Mouse (Mus musculus) intestine, postnatal 0 days (tissue): ENCODE results near the gene Lrp8. TPM values are rescaled to one million over a fixed set of nuclear protein-coding genes. Genes with fewer than 3 reads are reported as not detected.
A peak's percentile ranks its signal among the peaks of the same experiment; 100 is the strongest.

Experiments
- ATAC-seq: fragments of 200-750 bp; cut with Nextera tagmentation; 2 replicates; pipeline ENCODE4 v1.8.0; 2017; ENCODE audit warnings: mild to moderate bottlenecking, moderate TSS enrichment, moderate library complexity
- H3K27ac ChIP-seq: fragments of 300-500 bp; sonication (generic); 2 replicates; pipeline ENCODE4 v1.5.1; 2014; ENCODE audit warnings: mild to moderate bottlenecking, low read depth, low read length, moderate library complexity
- H3K27me3 ChIP-seq: fragments of 300-500 bp; sonication (generic); replicated peaks from 2 replicates; pipeline ENCODE4 v1.6.1; 2014; ENCODE audit warnings: low read length, mixed read lengths; ENCODE audit not compliant: control insufficient read depth, insufficient read depth
- H3K36me3 ChIP-seq: fragments of 300-500 bp; sonication (generic); 2 replicates; pipeline ENCODE4 v1.6.1; 2014; ENCODE audit warnings: mild to moderate bottlenecking, moderate library complexity; ENCODE audit not compliant: control insufficient read depth, insufficient read depth
- H3K4me1 ChIP-seq: fragments of 300-500 bp; sonication (generic); replicated peaks from 2 replicates; pipeline ENCODE4 v1.6.1; 2014; ENCODE audit warnings: antibody characterized with exemption, low read length, mixed read lengths; ENCODE audit not compliant: control insufficient read depth, insufficient read depth
- H3K4me2 ChIP-seq: fragments of 300-500 bp; sonication (generic); replicated peaks from 2 replicates; pipeline ENCODE4 v1.6.1; 2014; ENCODE audit warnings: low read depth, mild to moderate bottlenecking, moderate library complexity
- H3K4me3 ChIP-seq: fragments of 300-500 bp; sonication (generic); 2 replicates; pipeline ENCODE4 v1.5.1; 2014; ENCODE audit warnings: low read depth, low read length
- H3K9ac ChIP-seq: fragments of 300-500 bp; sonication (generic); 2 replicates; pipeline ENCODE4 v1.6.1; 2014; ENCODE audit warnings: mild to moderate bottlenecking, low read depth, low read length
- H3K9me3 ChIP-seq: fragments of 300-500 bp; sonication (generic); 2 replicates; pipeline ENCODE4 v1.6.1; 2016; ENCODE audit warnings: mixed run types; ENCODE audit not compliant: control insufficient read depth
- CTCF ChIP-seq: sonication (generic); IDR thresholded peaks from 2 replicates; pipeline ENCODE4 v1.5.1; 2016; ENCODE audit warnings: low read depth, mild to moderate bottlenecking, control low read depth, antibody characterized with exemption, moderate library complexity
- WGBS: fragments of 180-500 bp; shearing (Covaris S2); extraction: QIAGEN DNeasy Blood & Tissue Kit; methylation state at CpG from one replicate; pipeline ENCODE4 v1.1.7; 2014; 5-methylcytosine and 5-hydroxymethylcytosine counted together
- polyA plus RNA-seq: library from polyadenylated mRNA; unstranded; fragments of >200 nt; fragmentation: Nextera tagmentation; extraction: Ambion mirVana; gene quantifications from 2 replicates; pipeline ENCODE4 v1.2.1, GENCODE M21; 2015

The Lrp8 gene
- polyA plus RNA-seq, 1 experiment from 2014 or later: 0.66 TPM

DNA sequence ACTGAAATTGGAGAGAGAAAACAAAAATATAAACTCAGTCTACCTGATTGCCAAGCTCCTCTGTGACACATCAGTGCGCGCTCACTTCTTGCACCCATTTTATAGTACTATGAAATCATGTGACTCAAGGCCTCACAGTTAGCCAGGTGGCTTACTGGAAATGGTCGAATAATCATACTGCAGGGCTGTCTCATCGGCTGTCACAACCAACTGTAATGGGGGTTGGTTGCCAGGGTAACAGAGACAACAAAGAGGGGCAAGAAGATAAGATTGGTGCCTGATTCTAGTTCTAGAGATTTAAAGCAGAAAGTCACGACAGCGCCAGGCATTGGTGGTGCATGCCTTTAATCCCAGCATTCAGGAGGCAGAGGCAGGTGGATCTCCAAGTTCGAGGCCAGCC is 56.9 kb downstream of the Lrp8 start:
- no peak for TF ChIP-seq CTCF
- H3K27me3 ChIP-seq: no peaks in the 10 kb centered on the region

DNA sequence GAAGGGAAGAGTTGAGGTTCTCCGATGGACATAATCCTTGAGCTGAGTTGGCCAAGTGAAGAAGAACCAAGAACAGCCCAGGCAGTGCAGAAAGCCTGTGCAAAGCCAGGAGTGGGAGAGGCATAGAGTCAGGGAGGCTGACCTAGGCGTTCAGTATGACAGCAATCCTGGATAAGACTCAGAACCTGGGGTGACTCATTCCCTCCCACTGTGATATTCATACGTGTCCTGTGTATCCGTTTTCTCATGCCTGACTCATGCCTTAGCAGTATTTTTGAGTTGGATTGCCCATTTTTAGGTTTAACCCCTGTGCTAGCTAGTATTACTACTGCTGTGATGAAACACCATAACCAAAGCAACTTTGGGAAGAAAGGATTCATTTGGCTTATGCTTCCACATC is 62.8 kb downstream of the Lrp8 start:
- Histone ChIP-seq H3K4me3 (no peak overlapping the region), H3K4me1 (no peaks in the 10 kb centered on the region), H3K9me3 (no peaks in the 10 kb centered on the region), H3K4me2 (no peak overlapping the region), H3K27me3 (no peaks in the 10 kb centered on the region), H3K36me3 (no peaks in the 10 kb centered on the region), H3K9ac (no peak overlapping the region), H3K27ac (no peak overlapping the region)
- no peak for ATAC-seq
- no peak for TF ChIP-seq CTCF
- WGBS: 84% methylated on average over 4 of the region's 4 CpGs

More for the DNA sequence above, 56.9 kb downstream of the Lrp8 start:
- no peak overlapping the region for H3K27ac ChIP-seq
- H3K4me2 ChIP-seq: no peak overlapping the region
- no peak for ATAC-seq
- no peaks in the 10 kb centered on the region for H3K4me1 ChIP-seq
- H3K9ac ChIP-seq: no peak overlapping the region
- H3K4me3 ChIP-seq: no peak overlapping the region
- WGBS: 80% methylated on average over 7 of the region's 7 CpGs
- no peaks in the 10 kb centered on the region for H3K36me3 ChIP-seq
- H3K9me3 ChIP-seq: no peaks in the 10 kb centered on the region

DNA sequence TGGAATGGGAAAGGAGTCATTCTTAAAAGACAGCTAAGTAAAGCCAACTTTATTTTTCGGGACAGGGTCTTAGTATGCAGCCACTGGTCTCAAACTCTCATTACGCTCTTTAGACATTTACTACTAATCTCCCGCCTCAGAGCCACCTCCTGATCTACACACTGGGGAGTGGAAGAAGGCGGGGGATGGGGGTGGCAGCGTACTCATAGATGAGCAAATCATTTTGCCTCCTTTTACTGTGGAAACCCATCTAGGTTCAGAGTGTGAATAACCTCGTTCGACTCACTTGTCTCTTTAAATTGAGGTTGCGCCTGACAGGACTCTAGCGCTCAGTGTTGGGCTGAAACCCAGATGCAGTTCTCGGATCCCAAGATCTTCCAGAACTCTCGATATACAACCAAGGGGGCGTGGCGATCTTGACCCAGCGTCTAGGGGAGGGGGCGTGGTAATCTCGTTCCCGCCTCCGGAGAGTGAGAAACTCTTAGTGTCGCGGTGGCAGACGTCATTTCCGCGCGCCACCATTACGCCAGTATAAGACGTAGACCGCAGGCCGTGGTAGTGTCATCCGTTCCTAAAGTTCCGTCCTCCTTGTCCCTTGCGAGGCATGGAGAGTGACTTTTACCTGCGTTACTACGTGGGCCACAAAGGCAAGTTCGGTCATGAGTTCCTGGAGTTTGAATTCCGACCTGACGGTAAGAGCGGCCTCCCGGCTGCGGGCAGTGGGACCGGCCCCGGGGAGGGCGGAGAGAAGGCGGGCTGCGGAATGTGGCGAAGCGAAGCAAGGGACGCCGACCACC is 77.4 kb downstream of the Lrp8 start, which contains the start of gene Magoh:
Gene Magoh, plus strand, starts transcription at position 502 of the 797 bp plus-strand sequence.
- no peaks in the 10 kb centered on the region for H3K27me3 ChIP-seq
- peak within 1 kb of the TSS; percentile 69 for H3K4me3 ChIP-seq
- H3K4me1 ChIP-seq: no peaks in the 10 kb centered on the region; the same call in 1 of the 2 replicates
- WGBS: 2% methylated on average over 48 of the region's 48 CpGs
- H3K9me3 ChIP-seq: no peaks in the 10 kb centered on the region
- peak within 1 kb of the TSS; percentile 87 for H3K9ac ChIP-seq
- TF ChIP-seq CTCF: no peak
- H3K36me3 ChIP-seq: peaks cover 16% of the 10 kb centered on the region
- peak within 1 kb of the TSS; percentile 73 for H3K4me2 ChIP-seq
- peak within 1 kb of the TSS; percentile 74 for H3K27ac ChIP-seq
- peak; percentile 97 for ATAC-seq

DNA sequence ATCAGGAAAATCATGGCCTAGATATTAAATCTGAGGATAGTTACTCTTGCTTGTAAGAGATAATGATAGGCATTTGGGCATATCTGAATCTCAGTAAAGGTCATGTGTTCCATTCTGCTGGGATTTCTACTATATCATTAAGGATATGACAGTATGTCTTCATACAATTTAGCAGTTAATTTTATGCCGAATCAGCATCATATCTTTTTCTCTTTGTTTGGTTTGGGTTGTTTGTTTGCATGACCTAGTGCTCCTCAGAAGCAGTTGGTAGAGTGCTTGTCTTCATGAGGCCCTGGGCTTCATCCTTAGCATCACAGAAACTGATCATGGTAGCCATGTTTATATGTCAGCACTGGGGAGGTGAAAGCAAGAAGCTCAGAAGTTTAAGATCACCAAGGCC is 79.6 kb downstream of the Lrp8 start:
- Histone ChIP-seq H3K9ac (no peak overlapping the region), H3K4me3 (no peak overlapping the region), H3K9me3 (no peaks in the 10 kb centered on the region), H3K36me3 (peaks cover 37% of the 10 kb centered on the region), H3K4me2 (no peak overlapping the region), H3K27ac (no peak overlapping the region), H3K27me3 (no peaks in the 10 kb centered on the region), H3K4me1 (no peaks in the 10 kb centered on the region; the same call in 1 of the 2 replicates)
- no peak for ATAC-seq
- no peak for TF ChIP-seq CTCF
- WGBS: 89% methylated on average over 1 of the region's 1 CpGs

DNA sequence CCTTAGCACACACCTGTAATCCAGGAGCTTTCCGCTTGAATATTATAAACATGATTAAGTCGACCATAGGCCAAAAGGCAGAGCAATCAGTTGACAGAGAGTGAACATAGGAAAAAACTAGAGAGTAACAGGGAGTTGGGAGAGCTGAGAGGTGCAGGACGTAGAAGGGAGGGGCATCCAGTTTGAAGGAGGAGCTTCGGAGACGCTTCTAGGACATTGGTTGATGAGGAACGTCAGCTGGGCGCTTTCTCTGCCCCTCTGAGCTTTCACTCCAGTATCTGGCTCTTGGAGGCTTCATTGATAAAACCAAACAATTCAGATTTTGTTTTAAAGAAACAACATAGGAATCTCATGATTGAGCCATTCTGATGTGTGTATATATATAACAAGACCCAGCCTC is 84.3 kb downstream of the Lrp8 start:
- TF ChIP-seq CTCF: no peak
- peaks cover 43% of the 10 kb centered on the region for H3K36me3 ChIP-seq
- WGBS: 82% methylated on average over 7 of the region's 7 CpGs

DNA sequence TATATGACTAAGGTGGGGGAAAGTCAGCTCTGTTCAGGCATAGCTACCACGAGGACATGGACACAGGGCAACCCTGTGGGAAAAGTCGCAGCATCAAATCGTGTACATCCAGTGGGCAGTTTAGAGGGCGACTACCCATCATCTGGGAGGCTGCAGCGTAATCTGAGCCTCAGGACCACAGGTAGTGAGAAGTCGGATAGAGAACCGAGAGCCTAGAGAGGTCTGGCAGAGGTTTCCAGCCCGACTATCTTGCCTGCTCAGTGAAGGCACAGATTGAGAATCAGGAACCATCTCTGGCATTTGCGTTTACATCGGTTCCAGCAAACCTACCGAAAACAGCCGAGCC is 87.3 kb downstream of the Lrp8 start:
- Histone ChIP-seq H3K4me2 (peak overlapping the region; percentile 79), H3K9me3 (no peaks in the 10 kb centered on the region), H3K27me3 (no peaks in the 10 kb centered on the region), H3K36me3 (peaks cover 43% of the 10 kb centered on the region), H3K4me3 (peak overlapping the region; percentile 70), H3K4me1 (no peaks in the 10 kb centered on the region), H3K9ac (peak overlapping the region; percentile 60), H3K27ac (peak overlapping the region; percentile 42; the same call in 1 of the 2 replicates)
- WGBS: under 1% methylated on average over 12 of the region's 12 CpGs
- peak; percentile 22 for ATAC-seq
- no peak for TF ChIP-seq CTCF

More for the DNA sequence above, 84.3 kb downstream of the Lrp8 start:
- Histone ChIP-seq H3K4me2 (no peak overlapping the region), H3K9me3 (no peaks in the 10 kb centered on the region), H3K4me3 (no peak overlapping the region), H3K27ac (no peak overlapping the region), H3K4me1 (no peaks in the 10 kb centered on the region), H3K9ac (no peak overlapping the region), H3K27me3 (no peaks in the 10 kb centered on the region)
- no peak for ATAC-seq
